Mouse (Mus musculus) left cerebral cortex, postnatal 4 days (tissue): ENCODE results near the gene Wipf1. TPM values are rescaled to one million over a fixed set of nuclear protein-coding genes. Genes with fewer than 3 reads are reported as not detected.
"Not testable (repeated sequence)": the region's sequence is repeated elsewhere in the genome, so short reads cannot be mapped to it uniquely, and the experiment has no call there.

Experiments used
- DNase-seq: peaks from one replicate; pipeline ENCODE4 v3.0.0-alpha.2; 2022
- intact Hi-C: fragments of 180-260 bp; cut with DNase I; formaldehyde crosslinking; loops from one replicate; pipeline ENCODE4 v1.15.1; 2025
- total RNA-seq, 2 experiments: library from RNA; stranded (reverse); gene quantifications; 2 replicates each; pipeline ENCODE4 v1.2.3; 2021

Gene Wipf1
- total RNA-seq, result 1 to 10 TPM; 6.7 to 6.9 TPM

GRCm38 (mm10) chr2:73529356-73530330 is at the start of gene Wipf1:
TSS of gene Wipf1 (minus strand) at chr2:73529734.
- peak; percentile 82 for DNase-seq
- intact Hi-C loops, result no loop called here

GRCm38 (mm10) chr2:73579168-73579567 is 49.6 kb upstream of the Wipf1 start:
- DNase-seq, result no peak
- intact Hi-C loops, result no loop called here

- DNase-seq, result no peak
- intact Hi-C loops, result no loop called here
Measured at GRCm38 (mm10) chr2:73574418-73574817, 44.9 kb upstream of the Wipf1 start.

DNA sequence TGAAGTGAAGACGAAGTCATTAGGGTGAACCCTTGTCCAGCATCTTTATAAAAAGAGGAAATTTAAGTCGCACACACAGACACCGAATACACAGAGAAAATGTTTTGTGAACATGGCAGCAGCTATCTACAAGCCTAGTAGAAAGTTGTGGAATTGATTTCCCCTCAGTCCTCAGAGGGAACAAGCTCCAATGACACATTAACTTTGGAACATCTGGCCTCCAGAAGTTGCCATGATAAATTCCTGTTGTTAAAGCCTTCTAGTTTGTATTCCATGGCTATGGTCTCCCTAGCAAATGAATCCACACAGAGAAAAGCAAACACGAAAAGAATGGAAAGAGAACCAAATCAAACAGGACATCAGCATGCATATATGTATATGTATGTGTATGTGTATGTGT is 44.0 kb upstream of the Wipf1 start:
- no peak for DNase-seq
- intact Hi-C loops, result no loop called here

- intact Hi-C loops, result no loop called here
- peak; percentile 91 for DNase-seq
Measured at GRCm38 (mm10) chr2:73572539-73573372, 43.2 kb upstream of the Wipf1 start.

DNA sequence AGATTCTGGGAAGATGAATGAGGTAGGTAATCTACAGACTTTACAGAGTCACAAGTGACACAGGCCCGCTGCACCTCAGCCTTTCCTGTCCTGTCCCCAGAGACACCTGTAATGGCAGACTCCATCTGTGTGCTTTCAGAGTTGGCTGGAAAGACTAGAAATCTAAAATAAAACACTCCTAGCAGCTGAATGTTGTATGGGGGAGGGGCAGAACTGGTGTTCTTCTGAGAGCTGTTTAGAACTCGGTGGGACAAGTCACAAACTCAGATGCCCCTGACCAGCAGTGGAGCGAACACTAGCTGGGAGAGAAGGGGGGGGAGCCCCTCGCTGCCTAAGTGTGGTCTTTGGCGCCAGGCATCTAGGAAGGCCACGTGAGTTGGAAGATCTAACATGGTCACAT is 42.4 kb upstream of the Wipf1 start:
- no peak for DNase-seq
- intact Hi-C loops, result no loop called here

DNA sequence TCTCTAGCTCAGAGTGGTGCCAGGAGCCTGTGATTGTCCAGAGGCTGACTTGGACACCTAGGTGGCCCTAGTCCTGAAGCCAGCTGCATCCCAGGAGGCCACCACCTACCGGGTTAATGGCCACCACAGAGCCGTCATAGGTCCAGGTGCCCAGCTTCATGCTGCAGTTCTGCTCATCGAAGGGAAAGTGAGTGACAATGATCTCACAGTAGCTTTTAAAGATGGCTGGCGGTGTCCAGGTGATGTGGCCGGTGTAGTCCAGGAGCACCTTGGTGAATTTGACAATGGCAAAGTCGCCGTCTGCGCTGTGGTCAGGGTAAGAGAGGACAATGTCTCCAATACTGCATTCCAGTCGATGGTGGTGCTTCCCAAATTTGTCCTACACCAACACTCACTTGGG is 41.8 kb upstream of the Wipf1 start:
- DNase-seq, result no peak
- intact Hi-C loops, result no loop called here

DNA sequence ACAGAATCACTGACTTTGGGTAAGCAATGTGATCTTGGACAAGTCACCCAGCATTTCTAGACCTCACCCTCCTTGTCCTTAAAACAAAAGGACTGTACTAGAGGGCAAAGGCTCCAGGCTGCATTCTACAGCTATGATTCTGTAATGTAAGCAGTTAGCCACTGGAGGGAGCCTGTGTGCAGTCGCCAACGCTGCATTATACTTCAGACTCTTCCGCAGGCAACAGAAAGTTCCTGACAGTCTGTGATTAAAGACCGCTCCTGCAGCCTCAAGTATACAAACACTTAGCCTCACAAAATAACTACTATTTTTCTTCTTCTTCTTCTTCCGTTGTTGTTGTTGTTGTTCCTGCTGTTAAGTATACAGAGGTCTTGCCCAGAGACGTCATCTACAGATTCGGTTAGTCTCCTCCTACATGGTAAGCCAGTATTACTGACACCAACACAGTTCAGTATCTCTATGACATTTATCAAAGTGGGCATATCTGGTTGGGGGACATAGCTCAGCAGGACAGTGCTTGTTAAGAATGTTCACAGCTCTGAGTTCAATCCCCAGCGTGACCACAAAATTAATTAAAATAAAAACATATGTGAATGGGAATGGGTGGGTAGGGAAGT is 37.6 kb upstream of the Wipf1 start:
- DNase-seq, result peak; percentile 42
- intact Hi-C loops, result loop anchor here (5.0 kb wide), 1 partner anchor 1095 kb away; no protein-coding TSS in a partner anchor

- intact Hi-C loops, result loop anchor here (5.0 kb wide), 1 partner anchor 1096 kb away; no protein-coding TSS in a partner anchor
- DNase-seq, result peak; percentile 29
Measured at GRCm38 (mm10) chr2:73566162-73566561, 36.6 kb upstream of the Wipf1 start.

DNA sequence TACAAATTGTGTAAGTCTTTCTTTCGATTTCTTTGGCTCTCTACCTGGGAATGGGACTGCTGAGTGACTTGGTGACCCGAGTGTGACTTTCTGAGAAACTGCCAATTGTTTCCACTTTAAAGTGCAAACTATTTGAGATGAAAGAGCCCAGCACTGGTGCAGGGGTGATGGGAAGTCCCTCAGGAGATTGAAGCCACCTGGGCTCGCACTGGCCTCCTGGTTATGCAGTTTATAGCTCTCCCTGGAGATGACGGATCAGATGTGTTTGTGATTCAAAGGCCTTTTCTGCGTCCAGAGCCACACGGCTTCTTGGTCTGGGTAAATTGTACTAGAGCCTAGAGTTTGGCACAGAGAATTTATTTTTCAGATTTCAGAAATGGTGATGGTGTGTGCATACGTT is 34.2 kb upstream of the Wipf1 start:
- intact Hi-C loops, result no loop called here
- no peak for DNase-seq

DNA sequence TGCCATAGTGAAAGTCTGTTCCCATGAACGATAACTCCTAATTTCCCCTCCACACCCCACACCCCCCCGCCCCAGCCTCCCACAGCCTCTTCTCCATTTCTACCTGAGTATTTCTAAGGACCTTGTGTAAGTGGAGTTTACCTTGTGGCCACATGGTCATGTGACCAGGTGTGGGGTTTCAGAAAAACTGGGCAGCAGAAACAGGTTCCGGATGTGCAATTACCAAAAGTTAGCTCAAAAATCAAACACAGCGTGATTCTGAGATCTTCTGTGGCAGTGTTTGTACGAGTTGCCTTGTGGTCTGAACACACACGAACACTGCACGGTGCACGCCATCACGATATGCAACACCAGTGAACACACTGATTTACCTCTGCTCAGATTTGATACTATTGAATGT is 33.1 kb upstream of the Wipf1 start:
- DNase-seq, result no peak
- intact Hi-C loops, result no loop called here

- peak; percentile 52 for DNase-seq
- intact Hi-C loops, result no loop called here
Measured at GRCm38 (mm10) chr2:73561665-73562063, 32.1 kb upstream of the Wipf1 start.

- DNase-seq, result no peak
- intact Hi-C loops, result no loop called here
Measured at GRCm38 (mm10) chr2:73560899-73561664, 31.5 kb upstream of the Wipf1 start.

GRCm38 (mm10) chr2:73560445-73560844 is 30.9 kb upstream of the Wipf1 start:
- intact Hi-C loops, result no loop called here

DNA sequence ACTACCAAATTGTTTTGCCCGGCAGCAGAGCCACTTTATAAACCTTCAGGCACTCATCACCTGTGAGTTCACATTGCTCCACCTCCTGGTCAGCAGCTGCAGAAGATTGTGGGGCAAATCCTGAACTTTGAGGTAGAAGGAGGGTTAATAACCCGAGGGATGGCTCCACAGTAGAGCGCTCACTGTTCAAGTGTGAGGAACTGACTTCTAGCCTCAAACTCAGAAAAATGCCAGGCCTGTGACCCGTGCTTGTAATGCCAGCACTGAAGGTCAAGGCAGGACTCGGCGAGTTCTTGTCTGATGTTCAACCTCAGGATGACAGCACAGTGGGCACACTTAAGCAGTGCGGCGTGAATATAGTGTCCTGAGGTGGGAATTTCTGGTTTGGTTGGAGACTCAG is 28.4 kb upstream of the Wipf1 start:
- intact Hi-C loops, result no loop called here
- no peak for DNase-seq

More at GRCm38 (mm10) chr2:73560445-73560844, 30.9 kb upstream of the Wipf1 start:
- no peak for DNase-seq

GRCm38 (mm10) chr2:73557061-73557460 is 27.5 kb upstream of the Wipf1 start:
- intact Hi-C loops, DNase-seq: not testable (repeated sequence)

- no peak for DNase-seq
- intact Hi-C loops, result loop anchor here (5.0 kb wide), 1 partner anchor 1108 kb away; no protein-coding TSS in a partner anchor
Measured at GRCm38 (mm10) chr2:73554389-73554788, 24.9 kb upstream of the Wipf1 start.

GRCm38 (mm10) chr2:73552926-73553325 is 23.4 kb upstream of the Wipf1 start:
- intact Hi-C loops, result loop anchor here (5.0 kb wide), 1 partner anchor 1109 kb away; no protein-coding TSS in a partner anchor
- DNase-seq, result no peak

GRCm38 (mm10) chr2:73550725-73551124 is 21.2 kb upstream of the Wipf1 start:
- DNase-seq, result no peak
- intact Hi-C loops, result loop anchor here (5.0 kb wide), 1 partner anchor 1112 kb away; no protein-coding TSS in a partner anchor

GRCm38 (mm10) chr2:73548542-73548941 is 19.0 kb upstream of the Wipf1 start:
- DNase-seq, result no peak
- intact Hi-C loops, result no loop called here
